Mouse (Mus musculus) heart, embryonic 13.5 days (tissue): ENCODE results near the gene Ltbp2. TPM values are rescaled to one million over a fixed set of nuclear protein-coding genes. Genes with fewer than 3 reads are reported as not detected.

Experiments used
- ATAC-seq: fragments of 200-750 bp; cut with Nextera tagmentation; 2 replicates; pipeline ENCODE4 v1.8.0; 2017; ENCODE audit warnings: moderate TSS enrichment; ENCODE audit not compliant: insufficient number of reproducible peaks, low FRiP score, low TSS enrichment; ENCODE audit errors: extremely low read depth
- H3K27ac ChIP-seq: fragments of 300-500 bp; sonication (generic); replicated peaks from 2 replicates; pipeline ENCODE4 v1.5.1; 2015; ENCODE audit warnings: moderate library complexity, mild to moderate bottlenecking, inconsistent platforms
- H3K27me3 ChIP-seq: fragments of 300-500 bp; sonication (generic); replicated peaks from 2 replicates; pipeline ENCODE4 v1.6.1; 2015; ENCODE audit warnings: mild to moderate bottlenecking, inconsistent platforms
- H3K36me3 ChIP-seq: fragments of 300-500 bp; sonication (generic); 2 replicates; pipeline ENCODE4 v1.6.1; 2015; ENCODE audit warnings: mild to moderate bottlenecking, inconsistent platforms
- H3K4me1 ChIP-seq: fragments of 300-500 bp; sonication (generic); 2 replicates; pipeline ENCODE4 v1.6.1; 2015; ENCODE audit warnings: inconsistent platforms
- H3K4me2 ChIP-seq: fragments of 300-500 bp; sonication (generic); 2 replicates; pipeline ENCODE4 v1.6.1; 2015; ENCODE audit warnings: inconsistent platforms, mild to moderate bottlenecking, moderate library complexity
- H3K4me3 ChIP-seq: fragments of 300-500 bp; sonication (generic); 2 replicates; pipeline ENCODE4 v1.5.1; 2015; ENCODE audit warnings: moderate library complexity, mild to moderate bottlenecking, inconsistent platforms
- H3K9ac ChIP-seq: fragments of 300-500 bp; sonication (generic); 2 replicates; pipeline ENCODE4 v1.6.1; 2015; ENCODE audit warnings: inconsistent platforms, mild to moderate bottlenecking, moderate library complexity
- H3K9me3 ChIP-seq: fragments of 300-500 bp; sonication (generic); 2 replicates; pipeline ENCODE4 v1.6.1; 2016; ENCODE audit warnings: inconsistent platforms
- WGBS: fragments of 180-500 bp; shearing (Covaris S2); methylation state at CpG from one replicate; pipeline ENCODE4 v1.1.7; 2015; ENCODE audit warnings: mixed read lengths; 5-methylcytosine and 5-hydroxymethylcytosine counted together
- polyA plus RNA-seq: library from polyadenylated mRNA; unstranded; fragments of >200 nt; fragmentation: Nextera tagmentation; extraction: Ambion mirVana; gene quantifications from 2 replicates; pipeline ENCODE4 v1.2.1, GENCODE M21; 2015

Gene Ltbp2
- polyA plus RNA-seq, 1 experiment from 2014 or later: 1.8 TPM

- Histone ChIP-seq H3K27me3 (peaks cover 64% of the 10 kb centered on the region), H3K9ac (no peak overlapping the region), H3K9me3 (no peaks in the 10 kb centered on the region), H3K4me1 (peaks cover 17% of the 10 kb centered on the region), H3K27ac (no peak overlapping the region), H3K4me3 (no peak overlapping the region), H3K4me2 (no peak overlapping the region), H3K36me3 (no peaks in the 10 kb centered on the region)
- WGBS: 53% methylated on average over 10 of the region's 10 CpGs
- ATAC-seq: no peak
Measured at GRCm38 (mm10) chr12:84831648-84832047, 44.7 kb downstream of the Ltbp2 start.

GRCm38 (mm10) chr12:84831141-84831540 is 45.2 kb downstream of the Ltbp2 start:
- WGBS: 39% methylated on average over 5 of the region's 5 CpGs
- peaks cover 17% of the 10 kb centered on the region for H3K4me1 ChIP-seq
- no peak overlapping the region for H3K4me2 ChIP-seq
- H3K9me3 ChIP-seq: no peaks in the 10 kb centered on the region
- no peak overlapping the region for H3K4me3 ChIP-seq
- H3K27ac ChIP-seq: no peak overlapping the region
- no peak for ATAC-seq
- no peaks in the 10 kb centered on the region for H3K36me3 ChIP-seq
- H3K9ac ChIP-seq: no peak overlapping the region
- peaks cover 64% of the 10 kb centered on the region for H3K27me3 ChIP-seq

- no peak overlapping the region for H3K4me3 ChIP-seq
- WGBS: 83% methylated on average over 5 of the region's 5 CpGs
Measured at GRCm38 (mm10) chr12:84830438-84830837, 45.9 kb downstream of the Ltbp2 start.

GRCm38 (mm10) chr12:84829913-84830312 is 46.4 kb downstream of the Ltbp2 start:
- no peaks in the 10 kb centered on the region for H3K9me3 ChIP-seq

More at GRCm38 (mm10) chr12:84830438-84830837, 45.9 kb downstream of the Ltbp2 start:
- no peaks in the 10 kb centered on the region for H3K36me3 ChIP-seq
- H3K9me3 ChIP-seq: no peaks in the 10 kb centered on the region
- H3K4me1 ChIP-seq: peaks cover 17% of the 10 kb centered on the region
- H3K27me3 ChIP-seq: peaks cover 71% of the 10 kb centered on the region
- H3K4me2 ChIP-seq: no peak overlapping the region
- no peak overlapping the region for H3K27ac ChIP-seq
- H3K9ac ChIP-seq: no peak overlapping the region
- no peak for ATAC-seq

GRCm38 (mm10) chr12:84829109-84829724 is 47.1 kb downstream of the Ltbp2 start:
- ATAC-seq: no peak
- WGBS: 79% methylated on average over 20 of the region's 20 CpGs
- Histone ChIP-seq H3K4me2 (no peak overlapping the region), H3K27me3 (peaks cover 83% of the 10 kb centered on the region), H3K4me1 (peaks cover 17% of the 10 kb centered on the region), H3K36me3 (no peaks in the 10 kb centered on the region), H3K9ac (no peak overlapping the region), H3K27ac (no peak overlapping the region), H3K4me3 (no peak overlapping the region), H3K9me3 (no peaks in the 10 kb centered on the region)

More at GRCm38 (mm10) chr12:84829913-84830312, 46.4 kb downstream of the Ltbp2 start:
- peaks cover 76% of the 10 kb centered on the region for H3K27me3 ChIP-seq
- 72% methylated on average over 10 of the region's 10 CpGs for WGBS
- no peak overlapping the region for H3K27ac ChIP-seq
- no peak overlapping the region for H3K4me2 ChIP-seq
- peaks cover 17% of the 10 kb centered on the region for H3K4me1 ChIP-seq
- no peak for ATAC-seq
- no peak overlapping the region for H3K4me3 ChIP-seq
- H3K9ac ChIP-seq: no peak overlapping the region
- H3K36me3 ChIP-seq: no peaks in the 10 kb centered on the region

- WGBS: 43% methylated on average over 8 of the region's 8 CpGs
- Histone ChIP-seq H3K9me3 (no peaks in the 10 kb centered on the region), H3K27ac (no peak overlapping the region), H3K4me1 (peaks cover 17% of the 10 kb centered on the region), H3K36me3 (no peaks in the 10 kb centered on the region), H3K27me3 (peaks cover 95% of the 10 kb centered on the region), H3K4me3 (no peak overlapping the region), H3K4me2 (no peak overlapping the region), H3K9ac (no peak overlapping the region)
- ATAC-seq: no peak
Measured at GRCm38 (mm10) chr12:84827384-84827933, 48.9 kb downstream of the Ltbp2 start.

- Histone ChIP-seq H3K27me3 (peaks cover 92% of the 10 kb centered on the region), H3K9me3 (no peaks in the 10 kb centered on the region), H3K9ac (no peak overlapping the region), H3K27ac (no peak overlapping the region), H3K4me3 (no peak overlapping the region), H3K4me2 (no peak overlapping the region), H3K4me1 (peaks cover 18% of the 10 kb centered on the region; the same call in 1 of the 2 replicates), H3K36me3 (no peaks in the 10 kb centered on the region)
- 70% methylated on average over 5 of the region's 5 CpGs for WGBS
- ATAC-seq: no peak
Measured at GRCm38 (mm10) chr12:84824203-84824602, 52.1 kb downstream of the Ltbp2 start.

GRCm38 (mm10) chr12:84823601-84824000 is 52.7 kb downstream of the Ltbp2 start:
- Histone ChIP-seq H3K27ac (no peak overlapping the region), H3K36me3 (no peaks in the 10 kb centered on the region), H3K27me3 (peaks cover 86% of the 10 kb centered on the region), H3K4me2 (no peak overlapping the region), H3K9me3 (no peaks in the 10 kb centered on the region), H3K4me1 (peaks cover 23% of the 10 kb centered on the region; the same call in 1 of the 2 replicates), H3K4me3 (no peak overlapping the region), H3K9ac (no peak overlapping the region)
- 69% methylated on average over 7 of the region's 7 CpGs for WGBS
- no peak for ATAC-seq

GRCm38 (mm10) chr12:84819236-84820168 is 56.8 kb downstream of the Ltbp2 start:
- Histone ChIP-seq H3K36me3 (no peaks in the 10 kb centered on the region), H3K9me3 (no peaks in the 10 kb centered on the region), H3K4me1 (peaks cover 23% of the 10 kb centered on the region; the same call in 1 of the 2 replicates), H3K27ac (no peak overlapping the region), H3K27me3 (peaks cover 73% of the 10 kb centered on the region), H3K4me2 (no peak overlapping the region), H3K9ac (no peak overlapping the region), H3K4me3 (no peak overlapping the region)
- ATAC-seq: 0 out of 2 replicates have a peak, but pooled peaks have one; percentile 42
- 69% methylated on average over 13 of the region's 13 CpGs for WGBS

GRCm38 (mm10) chr12:84818496-84818895 is 57.8 kb downstream of the Ltbp2 start:
- H3K4me3 ChIP-seq: no peak overlapping the region
- H3K27me3 ChIP-seq: peaks cover 73% of the 10 kb centered on the region
- H3K9me3 ChIP-seq: no peaks in the 10 kb centered on the region
- H3K4me2 ChIP-seq: no peak overlapping the region
- no peak for ATAC-seq
- no peak overlapping the region for H3K9ac ChIP-seq
- 66% methylated on average over 4 of the region's 4 CpGs for WGBS
- no peak overlapping the region for H3K27ac ChIP-seq
- H3K36me3 ChIP-seq: no peaks in the 10 kb centered on the region
- peaks cover 23% of the 10 kb centered on the region; the same call in 1 of the 2 replicates for H3K4me1 ChIP-seq

GRCm38 (mm10) chr12:84814663-84815325 is 61.5 kb downstream of the Ltbp2 start:
- no peaks in the 10 kb centered on the region for H3K9me3 ChIP-seq
- no peak overlapping the region for H3K9ac ChIP-seq
- peaks cover 76% of the 10 kb centered on the region for H3K27me3 ChIP-seq
- H3K36me3 ChIP-seq: no peaks in the 10 kb centered on the region
- ATAC-seq: no peak
- no peak overlapping the region for H3K4me3 ChIP-seq
- WGBS: 84% methylated on average over 3 of the region's 3 CpGs
- H3K4me1 ChIP-seq: peaks cover 11% of the 10 kb centered on the region; the same call in 1 of the 2 replicates
- H3K27ac ChIP-seq: no peak overlapping the region
- H3K4me2 ChIP-seq: no peak overlapping the region
